Mouse (Mus musculus) spleen, adult 2 months (tissue): ENCODE measurements around the gene Snx9. TPM values are rescaled to one million over a fixed set of nuclear protein-coding genes. Genes with fewer than 3 reads are reported as not detected.
A peak's percentile ranks its signal among the peaks of the same experiment; 100 is the strongest.

ENCODE experiments used
- DNase-seq, 2 experiments: peaks; one replicate each; pipeline versions ENCODE4 v3.0.0 to v3.0.0-alpha.2; 2012 to 2021; ENCODE audit warnings: low spot score in 2 of 2, low read depth in 1 of 2
- H3K27ac ChIP-seq: fragments of 200-500 bp; 2 replicates; pipeline ENCODE4 v1.5.1; 2012; ENCODE audit warnings: low read length, inconsistent platforms; ENCODE audit not compliant: insufficient read depth
- H3K27me3 ChIP-seq: fragments of 200-500 bp; 2 replicates; pipeline ENCODE4 v1.6.1; 2012; ENCODE audit warnings: mild to moderate bottlenecking, moderate library complexity, low read length, inconsistent platforms; ENCODE audit not compliant: control insufficient read depth, insufficient read depth
- H3K36me3 ChIP-seq: fragments of 200-500 bp; 2 replicates; pipeline ENCODE4 v1.6.1; 2012; ENCODE audit warnings: mild to moderate bottlenecking, low read length, inconsistent platforms; ENCODE audit not compliant: control insufficient read depth, insufficient read depth
- H3K4me1 ChIP-seq: fragments of 200-500 bp; 2 replicates; pipeline ENCODE4 v1.6.1; 2011; ENCODE audit warnings: inconsistent platforms; ENCODE audit not compliant: control insufficient read depth, insufficient read depth, insufficient read length
- H3K4me3 ChIP-seq: fragments of 200-500 bp; 2 replicates; pipeline ENCODE4 v1.5.1; 2011; ENCODE audit warnings: mild to moderate bottlenecking, inconsistent platforms; ENCODE audit not compliant: insufficient read depth, insufficient read length; ENCODE audit errors: extremely low read depth
- CTCF ChIP-seq: fragments of 200-500 bp; IDR thresholded peaks from 2 replicates; pipeline ENCODE4 v1.5.1; 2011; ENCODE audit warnings: mild to moderate bottlenecking, inconsistent platforms; ENCODE audit not compliant: insufficient read depth, insufficient read length, insufficient replicate concordance; ENCODE audit errors: extremely low read depth
- POLR2A ChIP-seq: fragments of 200-500 bp; IDR thresholded peaks from 2 replicates; pipeline ENCODE4 v1.6.1; 2011; ENCODE audit warnings: low read depth, low read length, inconsistent platforms
- WGBS: fragments of 180-500 bp; shearing (Covaris S2); methylation state at CpG from one replicate; pipeline ENCODE4 v1.1.7; 2018; 5-methylcytosine and 5-hydroxymethylcytosine counted together
- polyA plus RNA-seq: library from polyadenylated mRNA; depleted of rRNA; stranded (reverse); fragments of >200 nt; gene quantifications from 2 replicates; pipeline ENCODE4 v1.2.3, GENCODE M21; 2012

The Snx9 gene
- polyA plus RNA-seq, 1 experiment: 22.1 TPM

GRCm38 (mm10) chr17:5831257-5831806, 9.8 kb upstream of the Snx9 start:
- no peaks in the 10 kb centered on the region for H3K36me3 ChIP-seq
- H3K4me3 ChIP-seq: no peak overlapping the region
- H3K27ac ChIP-seq: no peak overlapping the region
- TF ChIP-seq POLR2A: no peak
- TF ChIP-seq CTCF: no peak
- peaks cover 15% of the 10 kb centered on the region; the same call in 1 of the 2 replicates for H3K4me1 ChIP-seq
- no peak for DNase-seq
- 88% methylated on average over 1 of the region's 1 CpGs for WGBS
- no peaks in the 10 kb centered on the region for H3K27me3 ChIP-seq

GRCm38 (mm10) chr17:5834166-5834565, 7.0 kb upstream of the Snx9 start:
- no peak for TF ChIP-seq POLR2A
- no peak for TF ChIP-seq CTCF
- H3K4me3 ChIP-seq: no peak overlapping the region
- no peak overlapping the region for H3K27ac ChIP-seq
- no peaks in the 10 kb centered on the region for H3K36me3 ChIP-seq
- no peak for DNase-seq
- H3K4me1 ChIP-seq: peaks cover 8% of the 10 kb centered on the region; the same call in 1 of the 2 replicates
- no peaks in the 10 kb centered on the region for H3K27me3 ChIP-seq
- 94% methylated on average over 3 of the region's 3 CpGs for WGBS

- no peak for DNase-seq
- Histone ChIP-seq H3K27ac (no peak overlapping the region), H3K36me3 (no peaks in the 10 kb centered on the region), H3K4me1 (peaks cover 3% of the 10 kb centered on the region; the same call in 1 of the 2 replicates), H3K27me3 (no peaks in the 10 kb centered on the region), H3K4me3 (no peak overlapping the region)
- TF ChIP-seq CTCF: no peak
- no peak for TF ChIP-seq POLR2A
- 88% methylated on average over 3 of the region's 3 CpGs for WGBS
Observed at GRCm38 (mm10) chr17:5834798-5835328, 6.3 kb upstream of the Snx9 start.

GRCm38 (mm10) chr17:5839549-5840240, 1.4 kb upstream of the Snx9 start:
- Histone ChIP-seq H3K36me3 (no peaks in the 10 kb centered on the region), H3K4me3 (no peak overlapping the region), H3K27ac (peak overlapping the region; percentile 50), H3K4me1 (peaks cover 6% of the 10 kb centered on the region), H3K27me3 (0 out of 2 replicates have a peak, but pooled peaks cover 3% of the 10 kb centered on the region)
- TF ChIP-seq CTCF (no peak), POLR2A (no peak)
- WGBS: 82% methylated on average over 5 of the region's 5 CpGs
- no peak for DNase-seq

GRCm38 (mm10) chr17:5840550-5841127, 490 bp upstream of the Snx9 start:
- TF ChIP-seq POLR2A (no peak), CTCF (no peak)
- DNase-seq: no peak
- WGBS: 8% methylated on average over 32 of the region's 32 CpGs
- Histone ChIP-seq H3K36me3 (no peaks in the 10 kb centered on the region), H3K4me1 (peaks cover 6% of the 10 kb centered on the region), H3K27ac (peak overlapping the region; percentile 99), H3K27me3 (0 out of 2 replicates have a peak, but pooled peaks cover 3% of the 10 kb centered on the region), H3K4me3 (peak overlapping the region; percentile 91)

GRCm38 (mm10) chr17:5841943-5842273, 779 bp downstream of the Snx9 start:
- no peak for TF ChIP-seq CTCF
- TF ChIP-seq POLR2A: no peak
- Histone ChIP-seq H3K27ac (peak overlapping the region; percentile 99), H3K27me3 (0 out of 2 replicates have a peak, but pooled peaks cover 3% of the 10 kb centered on the region), H3K36me3 (no peaks in the 10 kb centered on the region), H3K4me1 (peaks cover 6% of the 10 kb centered on the region), H3K4me3 (peak overlapping the region; percentile 91)
- no peak for DNase-seq
- WGBS: 3% methylated on average over 7 of the region's 7 CpGs
